Mouse (Mus musculus): ENCODE results near the gene Arhgef25. TPM values are rescaled to one million over a fixed set of nuclear protein-coding genes. Genes with fewer than 3 reads are reported as not detected.
"Not testable (repeated sequence)": the region's sequence is repeated elsewhere in the genome, so short reads cannot be mapped to it uniquely, and the experiment has no call there.

Gene Arhgef25
- polyA plus RNA-seq, 1 experiment from 2014 or later = 24.8 TPM

DNA sequence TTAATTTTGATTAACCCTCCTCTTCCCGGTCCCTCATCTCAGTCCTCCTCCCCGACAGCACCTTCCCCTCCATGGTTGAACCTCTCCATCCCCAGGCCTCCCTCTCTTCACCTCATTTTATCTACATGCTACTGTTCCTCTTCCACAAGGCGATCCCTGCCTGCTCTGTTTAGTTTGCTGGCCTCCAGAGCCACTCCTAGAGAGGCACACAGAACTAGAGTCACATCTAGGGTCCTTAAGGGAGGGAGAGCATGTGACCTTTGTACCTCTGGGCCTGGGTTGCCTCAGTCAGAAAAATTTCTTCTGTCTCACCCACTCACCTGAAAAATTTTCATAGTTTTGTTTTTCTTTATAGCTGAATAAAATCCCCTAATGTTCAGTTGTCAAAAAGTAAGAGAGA is 52.0 kb downstream of the Arhgef25 start:
- no peaks in the 10 kb centered on the region for H3K27me3 ChIP-seq (ENCODE audit: low read depth, poor library complexity, severe bottlenecking)
- no peaks in the 10 kb centered on the region for H3K9me3 ChIP-seq (replicated peaks)
- H3K4me1 ChIP-seq = no peaks in the 10 kb centered on the region
- WGBS = 91% methylated on average over 3 of the region's 3 CpGs
- no peak overlapping the region for H3K4me3 ChIP-seq
- DNase-seq (ENCODE audit: low spot score) = no peak
- H3K36me3 ChIP-seq = no peaks in the 10 kb centered on the region
- no peak overlapping the region for H3K27ac ChIP-seq (replicated peaks)

DNA sequence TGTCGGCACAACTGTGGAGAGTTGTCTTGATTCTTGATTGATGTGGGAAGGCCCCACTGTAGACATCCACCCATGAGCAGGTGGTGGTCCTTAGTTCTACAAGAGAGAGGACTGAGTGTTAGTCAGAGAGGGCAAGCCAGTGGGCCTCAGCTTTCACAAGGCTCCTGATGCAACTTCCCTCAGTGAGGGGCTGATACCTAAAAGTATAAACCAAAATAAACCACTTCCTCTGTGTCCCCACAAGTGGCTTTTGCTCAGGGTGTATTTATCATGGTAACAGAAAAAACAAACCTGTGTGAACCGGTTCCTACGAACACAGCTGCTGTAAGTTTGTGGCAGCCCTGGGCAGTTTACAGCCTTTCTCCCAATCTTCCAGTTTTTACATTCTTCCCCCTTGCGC is 53.4 kb downstream of the Arhgef25 start:
- WGBS = 89% methylated on average over 4 of the region's 4 CpGs
- Histone ChIP-seq H3K4me1 (no peaks in the 10 kb centered on the region), H3K27me3 (ENCODE audit: low read depth, poor library complexity, severe bottlenecking) (no peaks in the 10 kb centered on the region), H3K9me3 (replicated peaks) (no peaks in the 10 kb centered on the region), H3K27ac (replicated peaks) (no peak overlapping the region), H3K4me3 (no peak overlapping the region), H3K36me3 (no peaks in the 10 kb centered on the region)
- no peak for DNase-seq (ENCODE audit: low spot score)

GRCm38 (mm10) chr10:127135118-127135836 is 54.6 kb downstream of the Arhgef25 start:
- Histone ChIP-seq H3K4me1 (no peaks in the 10 kb centered on the region), H3K27me3 (ENCODE audit: low read depth, poor library complexity, severe bottlenecking) (no peaks in the 10 kb centered on the region), H3K36me3 (no peaks in the 10 kb centered on the region), H3K4me3 (no peak overlapping the region), H3K9me3 (replicated peaks) (no peaks in the 10 kb centered on the region), H3K27ac (replicated peaks) (no peak overlapping the region)
- no peak for DNase-seq (ENCODE audit: low spot score)
- WGBS = 68% methylated on average over 8 of the region's 8 CpGs

DNA sequence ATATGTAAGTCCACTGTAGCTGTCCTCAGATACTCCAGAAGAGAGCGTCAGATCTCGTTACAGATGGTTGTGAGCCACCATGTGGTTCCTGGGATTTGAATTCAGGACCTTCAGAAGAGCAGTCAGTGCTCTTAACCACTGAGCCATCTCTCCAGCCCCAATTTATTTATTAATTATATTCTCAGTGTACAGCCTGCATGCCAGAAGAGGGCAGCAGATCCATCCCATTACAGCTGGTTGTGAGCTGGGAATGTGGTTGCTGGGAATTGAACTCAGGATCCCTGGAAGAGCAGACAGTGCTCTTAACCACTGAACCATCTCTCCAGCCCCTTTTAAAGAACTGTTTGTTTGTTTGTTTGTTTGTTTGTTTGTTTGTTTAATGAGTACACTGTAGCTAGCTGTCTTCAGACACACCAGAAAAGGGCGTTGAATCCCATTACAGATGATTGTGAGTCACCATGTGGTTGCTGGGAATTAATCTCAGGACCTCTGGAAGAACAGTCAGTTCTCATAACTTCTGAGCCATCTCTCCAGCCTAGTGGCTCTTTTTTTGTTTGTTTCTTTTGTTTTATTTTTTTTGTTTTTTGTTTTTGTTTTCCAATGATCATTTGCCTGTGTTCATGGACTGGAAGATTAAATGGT is 55.4 kb downstream of the Arhgef25 start:
- H3K27me3 ChIP-seq (ENCODE audit: low read depth, poor library complexity, severe bottlenecking); H3K36me3 ChIP-seq; H3K4me1 ChIP-seq; DNase-seq (ENCODE audit: low spot score); H3K4me3 ChIP-seq; H3K27ac ChIP-seq (replicated peaks); H3K9me3 ChIP-seq (replicated peaks): not testable (repeated sequence)
- 85% methylated on average over 3 of the region's 3 CpGs for WGBS

Other genes with a start within 250 kb of the Arhgef25 start
- 36.8 and 39.3 TPM in 2 replicates for gene Ctdsp2, start 211.4 kb downstream of the Arhgef25 start, polyA plus RNA-seq (2016; fragmentation: Nextera tagmentation; extraction: Ambion mirVana)
- 0.36 and 2.2 TPM in 2 replicates for gene Avil, start 189.4 kb downstream of the Arhgef25 start, polyA plus RNA-seq (2016; fragmentation: Nextera tagmentation; extraction: Ambion mirVana)
- 101 and 107 TPM in 2 replicates for gene Tsfm, start 159.2 kb downstream of the Arhgef25 start, polyA plus RNA-seq (2016; fragmentation: Nextera tagmentation; extraction: Ambion mirVana)
- 54.3 and 56.7 TPM in 2 replicates for gene Mettl1, start 148.7 kb downstream of the Arhgef25 start, polyA plus RNA-seq (2016; fragmentation: Nextera tagmentation; extraction: Ambion mirVana)
- gene Eef1akmt3, start 148.6 kb downstream of the Arhgef25 start, polyA plus RNA-seq (2016; fragmentation: Nextera tagmentation; extraction: Ambion mirVana) = 0.19 and 0.26 TPM in 2 replicates
- 0.07 and 0.22 TPM in 2 replicates for gene Cyp27b1, start 141.8 kb downstream of the Arhgef25 start, polyA plus RNA-seq (2016; fragmentation: Nextera tagmentation; extraction: Ambion mirVana)
- 1.3 and 1.7 TPM in 2 replicates for gene March9, start 129.9 kb downstream of the Arhgef25 start, polyA plus RNA-seq (2016; fragmentation: Nextera tagmentation; extraction: Ambion mirVana)
- 2,811 and 2,916 TPM in 2 replicates for gene Cdk4, start 126.5 kb downstream of the Arhgef25 start, polyA plus RNA-seq (2016; fragmentation: Nextera tagmentation; extraction: Ambion mirVana)
- gene Tspan31, start 119.8 kb downstream of the Arhgef25 start, polyA plus RNA-seq (2016; fragmentation: Nextera tagmentation; extraction: Ambion mirVana) = 197 and 208 TPM in 2 replicates
- gene Agap2, start 114.8 kb downstream of the Arhgef25 start, polyA plus RNA-seq (2016; fragmentation: Nextera tagmentation; extraction: Ambion mirVana) = 0.10 and 0.19 TPM in 2 replicates
- gene Os9, start 69.0 kb downstream of the Arhgef25 start, polyA plus RNA-seq (2016; fragmentation: Nextera tagmentation; extraction: Ambion mirVana) = 62.3 and 83.0 TPM in 2 replicates
- gene B4galnt1, start 24.9 kb downstream of the Arhgef25 start, polyA plus RNA-seq (2016; fragmentation: Nextera tagmentation; extraction: Ambion mirVana) = 4.9 and 6.1 TPM in 2 replicates
- gene Slc26a10, start 9.4 kb downstream of the Arhgef25 start, polyA plus RNA-seq (2016; fragmentation: Nextera tagmentation; extraction: Ambion mirVana) = 0.87 and 1.4 TPM in 2 replicates
- 119 and 142 TPM in 2 replicates for gene Dtx3, start 5.6 kb upstream of the Arhgef25 start, polyA plus RNA-seq (2016; fragmentation: Nextera tagmentation; extraction: Ambion mirVana)
- gene Pip4k2c, start 21.5 kb upstream of the Arhgef25 start, polyA plus RNA-seq (2016; fragmentation: Nextera tagmentation; extraction: Ambion mirVana) = 16.5 and 18.1 TPM in 2 replicates
- 14.9 and 29.4 TPM in 2 replicates for gene Kif5a, start 73.3 kb upstream of the Arhgef25 start, polyA plus RNA-seq (2016; fragmentation: Nextera tagmentation; extraction: Ambion mirVana)
- gene Dctn2, start 76.3 kb upstream of the Arhgef25 start, polyA plus RNA-seq (2016; fragmentation: Nextera tagmentation; extraction: Ambion mirVana) = 212 and 239 TPM in 2 replicates
- 11.9 and 13.0 TPM in 2 replicates for gene Mbd6, start 98.9 kb upstream of the Arhgef25 start, polyA plus RNA-seq (2016; fragmentation: Nextera tagmentation; extraction: Ambion mirVana)
- gene Mars, start 121.7 kb upstream of the Arhgef25 start, polyA plus RNA-seq (2016; fragmentation: Nextera tagmentation; extraction: Ambion mirVana) = 180 and 187 TPM in 2 replicates
- 1.1 and 1.3 TPM in 2 replicates for gene Arhgap9, start 131.9 kb upstream of the Arhgef25 start, polyA plus RNA-seq (2016; fragmentation: Nextera tagmentation; extraction: Ambion mirVana)
- 7.8 and 11.0 TPM in 2 replicates for gene Gli1, start 151.9 kb upstream of the Arhgef25 start, polyA plus RNA-seq (2016; fragmentation: Nextera tagmentation; extraction: Ambion mirVana)
- 0.02 TPM in 1 of 2 replicates, not detected in the other for gene Inhbe, start 164.3 kb upstream of the Arhgef25 start, polyA plus RNA-seq (2016; fragmentation: Nextera tagmentation; extraction: Ambion mirVana)
- not detected in 2 replicates for gene Inhbc, start 180.3 kb upstream of the Arhgef25 start, polyA plus RNA-seq (2016; fragmentation: Nextera tagmentation; extraction: Ambion mirVana)
- gene R3hdm2, start 190.2 kb upstream of the Arhgef25 start, polyA plus RNA-seq (2016; fragmentation: Nextera tagmentation; extraction: Ambion mirVana) = 29.6 and 34.5 TPM in 2 replicates

Measured in midbrain, embryonic 10.5 days (tissue).